Mouse (Mus musculus) ovary, adult 18-20 months (tissue): ENCODE measurements around the gene Nelfa.
A peak's percentile ranks its signal among the peaks of the same experiment; 100 is the strongest.
"Not testable (repeated sequence)": the region's sequence is repeated elsewhere in the genome, so short reads cannot be mapped to it uniquely, and the experiment has no call there.

Source experiments
- DNase-seq: peaks from one replicate; pipeline ENCODE4 v3.0.0; 2022; ENCODE audit warnings: low spot score, mixed read lengths

Gene Nelfa

GRCm38 (mm10) chr5:33936120-33936707 is at the start of gene Nelfa:
Gene Nelfa (minus strand): TSS chr5:33936413.
- peak; percentile 98 for DNase-seq

GRCm38 (mm10) chr5:33983309-33984121 is 47.3 kb upstream of the Nelfa start, which contains the start of gene Gm1673:
Gene Gm1673 (plus strand): TSS chr5:33983433.
- DNase-seq, result peak; percentile 76

GRCm38 (mm10) chr5:33982731-33983259 is 46.6 kb upstream of the Nelfa start:
- DNase-seq, result no peak

GRCm38 (mm10) chr5:33976267-33976666 is 40.1 kb upstream of the Nelfa start:
- DNase-seq, result no peak

- no peak for DNase-seq
Measured at GRCm38 (mm10) chr5:33974736-33975135, 38.5 kb upstream of the Nelfa start.

- DNase-seq, result peak; percentile 49
Measured at GRCm38 (mm10) chr5:33959382-33959781, 23.2 kb upstream of the Nelfa start.

- DNase-seq, result no peak
Measured at GRCm38 (mm10) chr5:33955868-33956267, 19.7 kb upstream of the Nelfa start.

- no peak for DNase-seq
Measured at GRCm38 (mm10) chr5:33954354-33954753, 18.1 kb upstream of the Nelfa start.

- no peak for DNase-seq
Measured at GRCm38 (mm10) chr5:33953471-33954185, 17.4 kb upstream of the Nelfa start.

- no peak for DNase-seq
Measured at GRCm38 (mm10) chr5:33948314-33948713, 12.1 kb upstream of the Nelfa start.

GRCm38 (mm10) chr5:33947035-33947434 is 10.8 kb upstream of the Nelfa start:
- not testable (repeated sequence) for DNase-seq

- DNase-seq, result no peak
Measured at GRCm38 (mm10) chr5:33938448-33938847, 2.2 kb upstream of the Nelfa start.

GRCm38 (mm10) chr5:33937230-33937629 is 1.0 kb upstream of the Nelfa start:
- no peak for DNase-seq

GRCm38 (mm10) chr5:33935700-33936111 is 507 bp downstream of the Nelfa start:
- no peak for DNase-seq

GRCm38 (mm10) chr5:33934877-33935276 is 1.3 kb downstream of the Nelfa start:
- DNase-seq, result no peak

- no peak for DNase-seq
Measured at GRCm38 (mm10) chr5:33934081-33934480, 2.1 kb downstream of the Nelfa start.

GRCm38 (mm10) chr5:33932413-33932812 is 3.8 kb downstream of the Nelfa start:
- no peak for DNase-seq

GRCm38 (mm10) chr5:33926170-33926569 is 10.0 kb downstream of the Nelfa start:
- DNase-seq, result no peak

- DNase-seq, result no peak
Measured at GRCm38 (mm10) chr5:33922566-33922965, 13.6 kb downstream of the Nelfa start.

GRCm38 (mm10) chr5:33921486-33922235 is 14.6 kb downstream of the Nelfa start:
- DNase-seq, result no peak

- DNase-seq, result no peak
Measured at GRCm38 (mm10) chr5:33920924-33921323, 15.3 kb downstream of the Nelfa start.

GRCm38 (mm10) chr5:33920037-33920436 is 16.2 kb downstream of the Nelfa start:
- DNase-seq, result no peak
